Mouse (Mus musculus) cerebellum, adult (tissue): ENCODE measurements around the gene Farsa.
"Not testable (repeated sequence)": the region's sequence is repeated elsewhere in the genome, so short reads cannot be mapped to it uniquely, and the experiment has no call there.

Experiments used
- ATAC-seq: cut with Nextera tagmentation; 2 replicates; pipeline ENCODE4 v1.9.2; 2017; ENCODE audit warnings: mild to moderate bottlenecking, moderate library complexity, mixed read lengths; ENCODE audit not compliant: insufficient number of reproducible peaks, low FRiP score, low TSS enrichment

Gene Farsa

DNA sequence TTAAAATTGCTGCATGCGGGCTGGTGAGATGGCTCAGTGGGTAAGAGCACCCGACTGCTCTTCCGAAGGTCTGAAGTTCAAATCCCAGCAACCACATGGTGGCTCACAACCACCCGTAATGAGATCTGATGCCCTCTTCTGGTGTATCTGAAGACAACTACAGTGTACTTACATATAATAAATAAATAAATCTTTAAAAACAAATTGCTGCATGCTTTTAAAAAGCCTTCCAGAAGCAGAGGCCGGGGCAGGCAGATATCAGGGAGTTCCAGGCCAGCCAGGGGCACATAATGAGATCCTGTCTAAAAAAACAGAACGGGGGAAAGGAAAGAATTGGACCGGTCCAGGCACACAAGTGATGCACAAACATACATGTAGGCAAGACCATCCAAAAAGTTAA, 51.2 kb downstream of the Farsa start:
- not testable (repeated sequence) for ATAC-seq

DNA sequence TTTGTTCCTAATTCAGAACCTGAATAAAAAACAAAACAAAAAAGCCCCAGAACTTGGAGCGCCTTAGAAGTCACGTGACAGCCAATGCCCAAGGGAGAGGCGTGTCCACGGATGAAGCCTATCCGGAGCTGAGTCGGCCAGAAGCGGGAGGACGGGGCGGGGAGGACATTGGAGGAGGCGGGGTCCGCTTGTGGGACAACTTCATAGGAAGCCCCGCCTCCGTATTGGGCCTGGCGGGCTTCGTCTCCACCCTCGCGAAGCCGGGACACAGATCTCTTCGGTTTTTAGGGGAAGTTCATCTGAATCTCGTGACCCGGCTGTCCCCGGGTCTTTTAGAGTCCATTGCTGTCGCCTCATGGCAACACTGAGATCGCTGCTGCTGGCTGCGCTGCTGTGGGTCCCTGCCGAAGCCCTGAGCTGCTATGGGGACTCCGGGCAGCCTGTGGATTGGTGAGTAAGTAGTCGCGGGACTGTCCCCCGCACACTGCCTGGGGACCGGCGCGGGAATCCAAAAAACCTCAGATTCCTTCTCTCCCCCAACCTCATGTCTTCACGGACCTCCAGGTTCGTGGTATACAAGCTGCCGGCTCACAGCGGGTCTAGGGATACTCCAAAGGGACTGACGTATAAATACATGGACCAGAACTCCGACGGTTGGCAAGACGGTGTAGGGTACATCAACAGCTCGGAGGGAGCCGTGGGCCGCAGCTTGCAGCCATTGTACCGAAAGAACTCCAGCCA, 51.8 kb downstream of the Farsa start, which contains the start of gene Dnase2a:
Dnase2a (plus strand) TSS at position 140 of the 741 bp plus-strand sequence.
- no peak for ATAC-seq

DNA sequence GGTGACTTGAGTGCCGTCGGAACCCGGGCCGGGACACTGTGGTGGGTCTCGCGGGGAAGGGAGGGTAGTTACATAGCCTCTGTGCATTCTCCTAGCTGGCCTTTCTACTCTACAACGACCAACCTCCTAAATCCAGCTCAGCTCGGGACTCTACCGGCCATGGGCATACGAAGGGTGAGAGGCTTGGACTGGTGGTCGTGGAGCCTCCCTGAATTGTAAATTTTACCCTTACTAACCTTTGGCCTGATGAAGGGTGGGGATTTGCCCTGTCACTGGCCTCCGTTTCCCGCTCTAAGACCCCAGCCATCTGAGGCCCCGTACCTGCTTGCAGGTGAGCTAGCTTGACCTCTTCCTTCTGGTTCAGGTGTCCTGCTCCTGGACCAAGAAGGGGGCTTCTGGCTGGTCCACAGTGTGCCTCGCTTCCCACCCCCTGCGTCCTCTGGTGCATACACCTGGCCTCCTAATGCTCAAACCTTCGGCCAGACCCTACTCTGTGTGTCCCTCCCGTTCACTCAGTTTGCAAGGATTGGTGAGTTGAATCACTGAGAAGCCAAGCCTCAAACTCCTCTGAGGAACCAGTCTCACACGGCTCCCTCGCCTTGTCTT, 52.5 kb downstream of the Farsa start:
- ATAC-seq: no peak

- ATAC-seq: no peak
These were observed 53.2 kb downstream of the Farsa start for GRCm38 (mm10) chr8:84909949-84910348.

- peak; percentile 24; the same call in 1 of the 2 replicates for ATAC-seq
These were observed 53.8 kb downstream of the Farsa start for GRCm38 (mm10) chr8:84910551-84910950.

- ATAC-seq: no peak
These were observed 55.1 kb downstream of the Farsa start for GRCm38 (mm10) chr8:84911854-84912253.

DNA sequence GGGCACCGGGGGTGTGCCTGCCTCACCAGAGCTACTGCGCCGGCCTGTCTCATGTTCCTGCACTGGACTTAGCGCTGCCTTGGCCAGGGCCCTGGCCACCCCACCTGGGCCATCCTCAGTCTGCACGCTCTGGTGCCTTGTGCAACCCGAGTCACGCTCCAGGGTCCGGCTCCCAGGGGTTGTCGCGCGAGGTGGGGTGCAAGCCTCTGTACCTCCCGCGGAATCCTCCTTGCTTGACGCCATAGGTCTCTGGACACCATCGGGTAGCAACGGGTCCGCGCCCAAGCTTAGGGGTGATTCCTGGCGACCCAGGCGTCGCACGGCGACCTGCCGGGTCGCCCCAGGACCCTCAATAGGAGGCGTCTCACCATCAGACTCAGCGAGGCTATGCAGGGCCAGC, 55.6 kb downstream of the Farsa start:
- ATAC-seq: no peak

DNA sequence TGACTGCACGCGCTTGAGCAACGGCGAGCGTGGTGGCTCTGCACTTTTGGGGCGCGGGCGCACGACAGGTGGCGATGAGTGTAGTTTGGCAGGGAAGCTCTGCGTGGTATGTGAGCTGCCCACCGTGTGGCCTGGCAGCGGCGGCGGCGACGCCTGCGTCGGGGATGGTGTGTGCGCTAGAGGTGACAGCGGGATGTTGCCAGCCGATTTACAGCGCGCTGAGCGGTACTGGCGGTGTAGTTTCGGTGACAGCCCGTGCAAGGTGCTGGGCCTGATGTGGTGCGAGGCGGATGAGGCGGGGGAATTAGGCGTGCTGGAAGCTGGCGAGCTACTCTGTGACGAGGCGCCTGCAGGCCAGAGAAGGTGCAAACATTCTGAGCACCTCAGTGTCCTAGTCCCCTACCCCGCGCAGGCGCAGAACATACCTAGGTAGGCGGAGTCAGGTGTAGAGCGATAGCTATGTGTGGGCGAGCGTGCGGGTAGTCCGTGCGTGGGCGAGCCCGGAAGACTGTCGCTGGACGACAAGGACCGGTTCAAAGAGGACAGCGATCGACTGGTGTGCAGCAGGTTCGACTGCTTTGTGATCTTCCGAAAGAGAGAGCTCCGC, 56.2 kb downstream of the Farsa start:
- peak; percentile 65; the same call in 1 of the 2 replicates for ATAC-seq

GRCm38 (mm10) chr8:84913502-84913900, 56.7 kb downstream of the Farsa start:
- no peak for ATAC-seq

- no peak for ATAC-seq
These were observed 57.2 kb downstream of the Farsa start for GRCm38 (mm10) chr8:84913960-84914359.

GRCm38 (mm10) chr8:84915269-84915668, 58.5 kb downstream of the Farsa start:
- no peak for ATAC-seq

DNA sequence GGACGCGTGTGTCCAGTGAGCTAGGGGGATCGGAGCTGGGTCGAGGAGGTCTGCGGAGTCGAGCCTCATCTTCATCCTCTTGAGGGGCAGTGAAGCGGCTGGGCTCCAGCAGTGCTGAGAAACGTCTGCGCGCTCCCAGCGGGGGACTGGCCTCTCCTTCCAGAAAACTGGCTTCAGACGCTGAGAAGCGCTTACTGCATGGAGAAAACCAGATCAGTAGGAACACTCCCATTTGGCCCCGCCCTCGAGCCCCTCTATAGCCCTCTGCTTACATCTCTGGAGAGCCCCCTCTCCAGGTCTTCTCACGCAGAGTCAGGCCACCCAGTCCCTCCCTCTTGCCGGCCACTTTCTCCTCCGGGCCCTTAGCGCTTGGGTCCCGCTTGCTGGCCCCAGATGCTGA, 61.0 kb downstream of the Farsa start:
- no peak for ATAC-seq

DNA sequence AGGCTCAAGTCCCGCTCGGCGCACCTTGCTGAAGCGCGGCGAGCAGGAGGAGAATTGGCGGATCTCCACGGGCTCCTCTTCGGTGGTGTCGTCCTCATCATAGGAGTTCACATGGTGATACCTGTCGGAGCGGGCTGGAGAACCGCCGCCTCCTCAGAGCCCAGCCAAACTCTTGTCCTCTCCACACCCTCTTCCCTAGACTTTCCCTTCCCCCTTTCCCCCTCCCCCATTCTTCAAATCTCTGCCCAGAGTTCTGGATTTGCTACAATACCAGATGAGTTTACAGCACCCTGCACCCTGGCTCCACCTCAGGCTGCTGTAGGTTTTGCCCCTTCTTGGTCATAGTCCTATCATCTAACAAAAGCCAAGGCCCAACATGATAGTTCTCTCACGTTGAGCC, 61.9 kb downstream of the Farsa start:
- ATAC-seq: no peak
